Comparison of ENCODE assay signal across 8 mouse cellular contexts in the genomic region with DNA sequence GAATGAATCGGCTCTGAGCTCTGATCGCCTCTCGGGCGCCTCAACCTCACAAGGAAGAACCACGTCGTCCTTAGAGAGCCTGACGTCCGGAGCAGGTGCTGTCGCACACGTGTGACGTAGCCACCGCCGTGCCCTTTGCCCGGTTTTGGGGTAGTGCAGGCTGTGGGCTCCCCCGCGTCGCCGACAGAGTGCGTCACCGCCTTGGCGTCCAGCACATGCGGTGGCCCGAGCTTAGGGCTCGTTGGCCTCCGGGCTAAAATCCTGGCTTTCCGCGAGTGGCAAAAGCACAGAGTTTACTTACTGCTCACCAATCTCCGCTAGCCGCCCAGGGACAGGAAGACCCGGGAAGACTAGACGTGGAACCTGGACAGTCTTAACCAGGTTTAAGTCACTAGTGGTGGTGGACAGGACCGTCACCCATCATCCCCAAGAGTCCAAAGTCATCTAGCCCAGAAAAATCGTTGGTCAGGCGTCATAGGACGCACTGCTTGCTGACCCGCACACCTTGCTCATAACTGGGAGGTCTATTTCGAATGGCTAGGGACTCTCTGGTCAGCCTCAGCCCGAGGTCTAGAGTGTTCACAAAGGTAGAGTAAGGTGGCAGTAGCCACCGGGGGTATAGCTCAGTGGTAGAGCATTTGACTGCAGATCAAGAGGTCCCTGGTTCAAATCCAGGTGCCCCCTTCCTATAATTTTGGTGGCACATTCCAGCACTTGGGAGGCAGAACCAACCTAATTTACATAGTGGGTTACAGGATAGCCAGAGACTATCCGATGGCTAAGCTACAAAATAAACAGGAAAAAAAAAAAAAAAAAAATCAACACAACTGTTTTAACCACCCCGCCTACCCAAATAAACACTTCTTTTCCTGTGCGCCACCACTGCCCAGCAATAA. TPM values are rescaled to one million over a fixed set of nuclear protein-coding genes. Genes with fewer than 3 reads are reported as not detected.
DNase-seq lines count a peak whose midpoint lies in the region; ATAC-seq and TF ChIP-seq lines count a peak whose summit lies in the region.

No protein-coding gene starts in this region.

- H3K9ac ChIP-seq in hindbrain, postnatal 0 days (replicated peaks; ENCODE audit: low read length) = peak overlapping the region; percentile 76

- WGBS in hindbrain, postnatal 0 days = 5% methylated on average over 42 of the region's 42 CpGs

- peaks cover 13% of the 10 kb centered on the region for H3K4me1 ChIP-seq in hindbrain, postnatal 0 days (ENCODE audit: insufficient read depth, low read length)

- no peaks in the 10 kb centered on the region for H3K27me3 ChIP-seq in hindbrain, postnatal 0 days (ENCODE audit: insufficient read depth, low read length)

- peak overlapping the region; percentile 83 for H3K27ac ChIP-seq in gastrocnemius, adult 2 months
- peak overlapping the region; percentile 84 for H3K27ac ChIP-seq in hindbrain, postnatal 0 days
- H3K27ac ChIP-seq in left cerebral cortex, adult 2 months = peak overlapping the region; percentile 66

- no peaks in the 10 kb centered on the region for H3K9me3 ChIP-seq in hindbrain, postnatal 0 days (ENCODE audit: low read length)

- H3K36me3 ChIP-seq in hindbrain, postnatal 0 days (ENCODE audit: insufficient read depth, low read length) = no peaks in the 10 kb centered on the region

- no peak for TF ChIP-seq CTCF in gastrocnemius, adult 2 months (IDR thresholded peaks at IDR 0.05)
- no peak for TF ChIP-seq CTCF in hindbrain, postnatal 0 days (IDR thresholded peaks at IDR 0.05; ENCODE audit: low read depth)
- TF ChIP-seq CTCF in left cerebral cortex, adult 2 months (IDR thresholded peaks at IDR 0.05) = no peak

- peak overlapping the region; percentile 93 for H3K4me2 ChIP-seq in hindbrain, postnatal 0 days (ENCODE audit: low read depth, low read length)

- peak; percentile 94 for DNase-seq in ZHBTc4 (ENCODE audit: low read depth, low spot score)
- DNase-seq in gastrocnemius, adult 2 months = peak; percentile 89
- peak; percentile 97 for DNase-seq in hindbrain, postnatal 0 days (ENCODE audit: low spot score)
- peak; percentile 92 to 93 for DNase-seq in left cerebral cortex, adult 2 months (ENCODE audit: extremely low spot score in 1 of 2, low spot score in 2 of 2)
- DNase-seq in right cerebral cortex, adult 2 months (ENCODE audit: low spot score in 2 of 2) = peak; percentile 95 to 97
- peak; percentile 82 for DNase-seq in urinary bladder, postnatal 14 days (ENCODE audit: low spot score)

- peak overlapping the region; percentile 73 for H3K4me3 ChIP-seq in gastrocnemius, adult 2 months
- H3K4me3 ChIP-seq in hindbrain, postnatal 0 days (ENCODE audit: low read length) = peak overlapping the region; percentile 78
- H3K4me3 ChIP-seq in left cerebral cortex, adult 2 months = peak overlapping the region; percentile 62

- intact Hi-C loops in gastrocnemius, adult 2 months (cut with DNase I) = no loop called here
- intact Hi-C loops in left cerebral cortex, adult 2 months (cut with DNase I) = loop anchor here (1.0 kb wide), 1 partner anchor 17 kb away; no protein-coding TSS in a partner anchor

- ATAC-seq in common myeloid progenitor, adult 5-6 weeks (replicated peaks; ENCODE audit: low read depth, poor library complexity, severe bottlenecking) = peak; percentile 96
- peak; percentile 99 for ATAC-seq in hindbrain, postnatal 0 days
- peak; percentile 94 for ATAC-seq in megakaryocyte, adult 5-6 weeks (ENCODE audit: poor library complexity, severe bottlenecking)

RNA-seq across cellular contexts. Expression of gene Wdr43, which starts 16.8 kb away (rescaled TPM):
- 344 and 391 TPM in 2 replicates for total RNA-seq in common myeloid progenitor, adult 5-6 weeks (2017)
- 10 to 100 TPM; 28.1 to 30.4 TPM for total RNA-seq in gastrocnemius, adult 2 months (2021)
- 19.4 and 80.8 TPM in 2 replicates for total RNA-seq in hindbrain, postnatal 0 days (2014; rRNA removed)
- polyA plus RNA-seq in hindbrain, postnatal 0 days (2015; fragmentation: Nextera tagmentation; extraction: Ambion mirVana) = 33.6 and 36.0 TPM in 2 replicates
- total RNA-seq in left cerebral cortex, adult 2 months (2021) = 10 to 100 TPM; 26.8 to 27.8 TPM
- 25.9 and 29.4 TPM in 2 replicates for total RNA-seq in megakaryocyte, adult 5-6 weeks (2015)
- total RNA-seq in megakaryocyte, adult 5-6 weeks (2017) = 75.9 and 89.8 TPM in 2 replicates

RNA-seq across cellular contexts. Expression of gene Spdya, which starts 47.0 kb away (rescaled TPM):
- not detected in 2 replicates for total RNA-seq in common myeloid progenitor, adult 5-6 weeks (2017)
- under 1 TPM; 0.39 to 0.66 TPM for total RNA-seq in gastrocnemius, adult 2 months (2021)
- total RNA-seq in hindbrain, postnatal 0 days (2014; rRNA removed) = 0.47 and 0.75 TPM in 2 replicates
- polyA plus RNA-seq in hindbrain, postnatal 0 days (2015; fragmentation: Nextera tagmentation; extraction: Ambion mirVana) = 2.4 and 2.8 TPM in 2 replicates
- total RNA-seq in left cerebral cortex, adult 2 months (2021) = 1 to 10 TPM; 1.6 to 2.4 TPM
- total RNA-seq in megakaryocyte, adult 5-6 weeks (2015) = not detected in 2 replicates
- total RNA-seq in megakaryocyte, adult 5-6 weeks (2017) = not detected in 2 replicates

Comparison
In these comparisons a context has a peak if more than half of its experiments do, and no peak if none do; other contexts are left out.
1. Peak in every context shown above with its lines: DNase-seq, ATAC-seq, H3K4me3 ChIP-seq and H3K27ac ChIP-seq.